Mouse (Mus musculus): Measurements from ENCODE around the gene Doc2b. TPM values are rescaled to one million over a fixed set of nuclear protein-coding genes. Genes with fewer than 3 reads are reported as not detected.
"Not testable (repeated sequence)": the region's sequence is repeated elsewhere in the genome, so short reads cannot be mapped to it uniquely, and the experiment has no call there.

Gene Doc2b
- polyA plus RNA-seq, 1 experiment from 2014 or later, result 1.2 TPM

GRCm38 (mm10) chr11:75737806-75738476 lies 57.9 kb downstream of the Doc2b start:
- no peak overlapping the region for H3K27ac ChIP-seq (replicated peaks; ENCODE audit: low read depth, low read length)
- 79% methylated on average over 2 of the region's 2 CpGs for WGBS
- H3K4me2 ChIP-seq (ENCODE audit: low read depth, low read length), result no peak overlapping the region
- ATAC-seq (ENCODE audit: low read depth), result no peak
- no peaks in the 10 kb centered on the region for H3K27me3 ChIP-seq (replicated peaks; ENCODE audit: control insufficient read depth, insufficient read depth, low read length)
- H3K9me3 ChIP-seq (ENCODE audit: control insufficient read depth, low read length), result no peaks in the 10 kb centered on the region
- peaks cover 42% of the 10 kb centered on the region for H3K4me1 ChIP-seq (ENCODE audit: control insufficient read depth, insufficient read depth, low read length)
- DNase-seq (ENCODE audit: low spot score), result no peak
- H3K36me3 ChIP-seq (ENCODE audit: control insufficient read depth, insufficient read depth, low read length), result peaks cover 37% of the 10 kb centered on the region
- H3K9ac ChIP-seq (ENCODE audit: low read depth, low read length), result no peak overlapping the region
- H3K4me3 ChIP-seq (ENCODE audit: low read depth, low read length), result no peak overlapping the region

GRCm38 (mm10) chr11:75736978-75737377 lies 58.9 kb downstream of the Doc2b start:
- Histone ChIP-seq H3K4me2 (ENCODE audit: low read depth, low read length) (peak overlapping the region; percentile 21; the same call in 1 of the 2 replicates), H3K9ac (ENCODE audit: low read depth, low read length) (no peak overlapping the region), H3K4me1 (ENCODE audit: control insufficient read depth, insufficient read depth, low read length) (peaks cover 42% of the 10 kb centered on the region), H3K9me3 (ENCODE audit: control insufficient read depth, low read length) (no peaks in the 10 kb centered on the region), H3K4me3 (ENCODE audit: low read depth, low read length) (0 out of 2 replicates have a peak overlapping the region, but pooled peaks have one; percentile 0), H3K27ac (replicated peaks; ENCODE audit: low read depth, low read length) (no peak overlapping the region), H3K36me3 (ENCODE audit: control insufficient read depth, insufficient read depth, low read length) (peaks cover 31% of the 10 kb centered on the region), H3K27me3 (replicated peaks; ENCODE audit: control insufficient read depth, insufficient read depth, low read length) (no peaks in the 10 kb centered on the region)
- 57% methylated on average over 3 of the region's 3 CpGs for WGBS
- DNase-seq (ENCODE audit: low spot score) (no peak), ATAC-seq (ENCODE audit: low read depth) (no peak)

- H3K4me1 ChIP-seq (ENCODE audit: control insufficient read depth, insufficient read depth, low read length), result peaks cover 34% of the 10 kb centered on the region
These were observed 60.2 kb downstream of the Doc2b start for GRCm38 (mm10) chr11:75735462-75736252.

GRCm38 (mm10) chr11:75733227-75733940 lies 62.5 kb downstream of the Doc2b start:
- DNase-seq (ENCODE audit: low spot score) (peak; percentile 69), ATAC-seq (ENCODE audit: low read depth) (peak; percentile 39)
- peak overlapping the region; percentile 89 for H3K4me2 ChIP-seq (ENCODE audit: low read depth, low read length)
- H3K4me1 ChIP-seq (ENCODE audit: control insufficient read depth, insufficient read depth, low read length), result peaks cover 23% of the 10 kb centered on the region
- peak overlapping the region; percentile 99 for H3K9ac ChIP-seq (ENCODE audit: low read depth, low read length)
- peak overlapping the region; percentile 89 for H3K4me3 ChIP-seq (ENCODE audit: low read depth, low read length)
- H3K36me3 ChIP-seq (ENCODE audit: control insufficient read depth, insufficient read depth, low read length), result peaks cover 14% of the 10 kb centered on the region; the same call in 1 of the 2 replicates
- under 1% methylated on average over 28 of the region's 52 CpGs for WGBS
- no peaks in the 10 kb centered on the region for H3K9me3 ChIP-seq (ENCODE audit: control insufficient read depth, low read length)
- H3K27ac ChIP-seq (replicated peaks; ENCODE audit: low read depth, low read length), result peak overlapping the region; percentile 98
- no peaks in the 10 kb centered on the region for H3K27me3 ChIP-seq (replicated peaks; ENCODE audit: control insufficient read depth, insufficient read depth, low read length)

More at GRCm38 (mm10) chr11:75735462-75736252, 60.2 kb downstream of the Doc2b start:
- Histone ChIP-seq H3K36me3 (ENCODE audit: control insufficient read depth, insufficient read depth, low read length) (peaks cover 27% of the 10 kb centered on the region), H3K4me3 (ENCODE audit: low read depth, low read length) (peak overlapping the region; percentile 89), H3K27me3 (replicated peaks; ENCODE audit: control insufficient read depth, insufficient read depth, low read length) (no peaks in the 10 kb centered on the region), H3K4me2 (ENCODE audit: low read depth, low read length) (peak overlapping the region; percentile 89), H3K9ac (ENCODE audit: low read depth, low read length) (no peak overlapping the region), H3K9me3 (ENCODE audit: control insufficient read depth, low read length) (no peaks in the 10 kb centered on the region), H3K27ac (replicated peaks; ENCODE audit: low read depth, low read length) (no peak overlapping the region)
- DNase-seq (ENCODE audit: low spot score), result no peak
- WGBS, result 87% methylated on average over 5 of the region's 5 CpGs
- no peak for ATAC-seq (ENCODE audit: low read depth)

GRCm38 (mm10) chr11:75732434-75733226 lies 63.2 kb downstream of the Doc2b start, which contains the start of gene Ywhae:
TSS of gene Ywhae (plus strand) at chr11:75732869.
- Histone ChIP-seq H3K27ac (replicated peaks; ENCODE audit: low read depth, low read length) (peak within 1 kb of the TSS; percentile 98), H3K36me3 (ENCODE audit: control insufficient read depth, insufficient read depth, low read length) (0 out of 2 replicates have a peak, but pooled peaks cover 7% of the 10 kb centered on the region), H3K9ac (ENCODE audit: low read depth, low read length) (peak within 1 kb of the TSS; percentile 99), H3K4me3 (ENCODE audit: low read depth, low read length) (peak within 1 kb of the TSS; percentile 89), H3K27me3 (replicated peaks; ENCODE audit: control insufficient read depth, insufficient read depth, low read length) (no peaks in the 10 kb centered on the region), H3K4me2 (ENCODE audit: low read depth, low read length) (peak within 1 kb of the TSS; percentile 89), H3K9me3 (ENCODE audit: control insufficient read depth, low read length) (no peaks in the 10 kb centered on the region), H3K4me1 (ENCODE audit: control insufficient read depth, insufficient read depth, low read length) (peaks cover 23% of the 10 kb centered on the region)
- peak; percentile 96 for DNase-seq (ENCODE audit: low spot score)
- peak; percentile 95 for ATAC-seq (ENCODE audit: low read depth)
- WGBS, result 2% methylated on average over 44 of the region's 76 CpGs

GRCm38 (mm10) chr11:75727659-75728058 lies 68.2 kb downstream of the Doc2b start:
- H3K27ac ChIP-seq (replicated peaks; ENCODE audit: low read depth, low read length); DNase-seq (ENCODE audit: low spot score); H3K27me3 ChIP-seq (replicated peaks; ENCODE audit: control insufficient read depth, insufficient read depth, low read length); H3K4me3 ChIP-seq (ENCODE audit: low read depth, low read length); H3K9me3 ChIP-seq (ENCODE audit: control insufficient read depth, low read length); ATAC-seq (ENCODE audit: low read depth); H3K4me2 ChIP-seq (ENCODE audit: low read depth, low read length); H3K4me1 ChIP-seq (ENCODE audit: control insufficient read depth, insufficient read depth, low read length); H3K9ac ChIP-seq (ENCODE audit: low read depth, low read length); H3K36me3 ChIP-seq (ENCODE audit: control insufficient read depth, insufficient read depth, low read length): not testable (repeated sequence)
- 85% methylated on average over 6 of the region's 6 CpGs for WGBS

GRCm38 (mm10) chr11:75727168-75727567 lies 68.7 kb downstream of the Doc2b start:
- Histone ChIP-seq H3K27ac (replicated peaks; ENCODE audit: low read depth, low read length) (no peak overlapping the region), H3K9ac (ENCODE audit: low read depth, low read length) (no peak overlapping the region), H3K27me3 (replicated peaks; ENCODE audit: control insufficient read depth, insufficient read depth, low read length) (no peaks in the 10 kb centered on the region), H3K4me2 (ENCODE audit: low read depth, low read length) (no peak overlapping the region), H3K9me3 (ENCODE audit: control insufficient read depth, low read length) (no peaks in the 10 kb centered on the region), H3K36me3 (ENCODE audit: control insufficient read depth, insufficient read depth, low read length) (no peaks in the 10 kb centered on the region), H3K4me3 (ENCODE audit: low read depth, low read length) (no peak overlapping the region), H3K4me1 (ENCODE audit: control insufficient read depth, insufficient read depth, low read length) (no peaks in the 10 kb centered on the region)
- 68% methylated on average over 2 of the region's 2 CpGs for WGBS
- DNase-seq (ENCODE audit: low spot score), result no peak
- no peak for ATAC-seq (ENCODE audit: low read depth)

GRCm38 (mm10) chr11:75722339-75722738 lies 73.5 kb downstream of the Doc2b start:
- no peaks in the 10 kb centered on the region for H3K4me1 ChIP-seq (ENCODE audit: control insufficient read depth, insufficient read depth, low read length)
- H3K27ac ChIP-seq (replicated peaks; ENCODE audit: low read depth, low read length), result no peak overlapping the region
- H3K4me3 ChIP-seq (ENCODE audit: low read depth, low read length), result no peak overlapping the region
- H3K9me3 ChIP-seq (ENCODE audit: control insufficient read depth, low read length), result peaks cover 9% of the 10 kb centered on the region; the same call in 1 of the 2 replicates
- DNase-seq (ENCODE audit: low spot score), result no peak
- no peaks in the 10 kb centered on the region for H3K27me3 ChIP-seq (replicated peaks; ENCODE audit: control insufficient read depth, insufficient read depth, low read length)
- no peaks in the 10 kb centered on the region for H3K36me3 ChIP-seq (ENCODE audit: control insufficient read depth, insufficient read depth, low read length)
- no peak for ATAC-seq (ENCODE audit: low read depth)
- 51% methylated on average over 4 of the region's 4 CpGs for WGBS
- no peak overlapping the region for H3K9ac ChIP-seq (ENCODE audit: low read depth, low read length)
- no peak overlapping the region for H3K4me2 ChIP-seq (ENCODE audit: low read depth, low read length)

All from embryonic facial prominence, embryonic 14.5 days (tissue).